ENCODE assay signal across 7 mouse cellular contexts in the genomic region with DNA sequence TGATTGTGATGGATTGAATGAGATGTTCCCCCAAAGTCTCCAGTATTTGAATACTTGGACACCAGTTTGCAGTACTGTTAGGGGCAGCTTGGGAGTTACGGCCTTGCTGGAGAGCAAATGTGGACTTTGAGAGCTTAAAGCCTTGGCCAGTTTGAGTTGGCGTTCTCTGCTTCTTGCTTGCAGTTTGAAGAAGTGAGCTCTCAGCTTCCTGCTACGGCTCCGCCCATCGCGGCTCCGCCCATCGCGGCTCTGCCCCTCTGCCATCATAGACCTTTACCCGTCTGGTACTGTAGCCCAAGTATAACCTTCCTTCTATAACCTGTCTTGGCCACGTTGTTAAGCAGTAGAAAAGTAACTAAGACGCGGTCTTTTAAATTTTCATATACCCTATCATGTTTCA.
DNase-seq lines count a peak whose midpoint lies in the region; ATAC-seq lines count a peak whose summit lies in the region.

No protein-coding gene starts in this region.

- DNase-seq in ES-CJ7 (ENCODE audit: low read depth, low spot score): peak; percentile 24
- peak; percentile 47 for DNase-seq in c-Kit-positive CD71-positive TER-119-positive erythroid progenitor cells, embryonic 14.5 days (ENCODE audit: low spot score)
- DNase-seq in liver: peak; percentile 75
- DNase-seq in layer of hippocampus, postnatal 10 days (ENCODE audit: low spot score in 2 of 2): no peak
- DNase-seq in left cerebral cortex, postnatal 25 days (ENCODE audit: low spot score in 2 of 2): no peak

- H3K9ac ChIP-seq in hindbrain, embryonic 15.5 days: no peak overlapping the region

- peaks cover 4% of the 10 kb centered on the region; the same call in 1 of the 2 replicates for H3K27me3 ChIP-seq in hindbrain, embryonic 15.5 days

- H3K4me2 ChIP-seq in hindbrain, embryonic 15.5 days: peak overlapping the region; percentile 60

- peaks cover 12% of the 10 kb centered on the region for H3K4me1 ChIP-seq in hindbrain, embryonic 15.5 days (replicated peaks)

- H3K27ac ChIP-seq in hindbrain, embryonic 15.5 days (replicated peaks): no peak overlapping the region

- H3K36me3 ChIP-seq in hindbrain, embryonic 15.5 days: no peaks in the 10 kb centered on the region

- H3K4me3 ChIP-seq in hindbrain, embryonic 15.5 days: no peak overlapping the region

- no peaks in the 10 kb centered on the region for H3K9me3 ChIP-seq in hindbrain, embryonic 15.5 days

- intact Hi-C loops in left cerebral cortex, postnatal 25 days (cut with DNase I): loop anchor here (1.0 to 5.0 kb wide), 3 partner anchors 141 to 618 kb away; no protein-coding TSS in a partner anchor

- ATAC-seq in hindbrain, embryonic 15.5 days (ENCODE audit: low FRiP score, low read depth): no peak
- peak; percentile 60 for ATAC-seq in monocyte, adult 5-6 weeks (replicated peaks; ENCODE audit: insufficient number of reproducible peaks, low FRiP score, low TSS enrichment, poor library complexity, severe bottlenecking)

- 17% methylated on average over 13 of the region's 13 CpGs for WGBS in hindbrain, embryonic 15.5 days

Comparison
In these comparisons a context has a peak if more than half of its experiments do, and no peak if none do; other contexts are left out.
1. DNase-seq: peak in ES-CJ7 (single experiment), c-Kit-positive CD71-positive TER-119-positive erythroid progenitor cells, embryonic 14.5 days (single experiment) and liver (single experiment); none in layer of hippocampus, postnatal 10 days (0 of 2) and left cerebral cortex, postnatal 25 days (0 of 2).